Mouse (Mus musculus): ENCODE results near the gene Rem2. TPM values are rescaled to one million over a fixed set of nuclear protein-coding genes. Genes with fewer than 3 reads are reported as not detected.

The Rem2 gene
- total RNA-seq (2015; ENCODE audit: low replicate concordance) = not detected in 2 replicates
- total RNA-seq (2017; ENCODE audit: low replicate concordance) = not detected in 2 replicates

- no peak for ATAC-seq (replicated peaks; ENCODE audit: low FRiP score, poor library complexity, severe bottlenecking)
Measured at GRCm38 (mm10) chr14:54475941-54476844, at the start of gene Rem2. TSS of gene Rem2 (plus strand) at chr14:54476100.

GRCm38 (mm10) chr14:54426689-54427398, 49.1 kb upstream of the Rem2 start, which contains the start of gene Mrpl52:
TSS of gene Mrpl52 (plus strand) at chr14:54426909.
- peak; percentile 90 for ATAC-seq (replicated peaks; ENCODE audit: low FRiP score, poor library complexity, severe bottlenecking)

GRCm38 (mm10) chr14:54427696-54428095, 48.2 kb upstream of the Rem2 start:
- no peak for ATAC-seq (replicated peaks; ENCODE audit: low FRiP score, poor library complexity, severe bottlenecking)

- ATAC-seq (replicated peaks; ENCODE audit: low FRiP score, poor library complexity, severe bottlenecking) = no peak
Measured at GRCm38 (mm10) chr14:54428421-54428820, 47.5 kb upstream of the Rem2 start.

GRCm38 (mm10) chr14:54429332-54430093, 46.4 kb upstream of the Rem2 start:
- no peak for ATAC-seq (replicated peaks; ENCODE audit: low FRiP score, poor library complexity, severe bottlenecking)

- ATAC-seq (replicated peaks; ENCODE audit: low FRiP score, poor library complexity, severe bottlenecking) = no peak
Measured at GRCm38 (mm10) chr14:54430406-54431145, 45.3 kb upstream of the Rem2 start.

GRCm38 (mm10) chr14:54431334-54432077, 44.4 kb upstream of the Rem2 start, which contains the start of gene Mmp14:
TSS of gene Mmp14 (plus strand) at chr14:54431612.
- no peak for ATAC-seq (replicated peaks; ENCODE audit: low FRiP score, poor library complexity, severe bottlenecking)

GRCm38 (mm10) chr14:54432078-54432836, 43.6 kb upstream of the Rem2 start:
- peak; percentile 48 for ATAC-seq (replicated peaks; ENCODE audit: low FRiP score, poor library complexity, severe bottlenecking)

GRCm38 (mm10) chr14:54432837-54433830, 42.8 kb upstream of the Rem2 start:
- 0 out of 2 replicates have a peak, but pooled peaks have one; percentile 16 for ATAC-seq (replicated peaks; ENCODE audit: low FRiP score, poor library complexity, severe bottlenecking)

- no peak for ATAC-seq (replicated peaks; ENCODE audit: low FRiP score, poor library complexity, severe bottlenecking)
Measured at GRCm38 (mm10) chr14:54433941-54434531, 41.9 kb upstream of the Rem2 start.

GRCm38 (mm10) chr14:54435194-54435918, 40.5 kb upstream of the Rem2 start:
- ATAC-seq (replicated peaks; ENCODE audit: low FRiP score, poor library complexity, severe bottlenecking) = no peak

- ATAC-seq (replicated peaks; ENCODE audit: low FRiP score, poor library complexity, severe bottlenecking) = no peak
Measured at GRCm38 (mm10) chr14:54439155-54439554, 36.7 kb upstream of the Rem2 start.

- no peak for ATAC-seq (replicated peaks; ENCODE audit: low FRiP score, poor library complexity, severe bottlenecking)
Measured at GRCm38 (mm10) chr14:54439610-54440009, 36.3 kb upstream of the Rem2 start.

- no peak for ATAC-seq (replicated peaks; ENCODE audit: low FRiP score, poor library complexity, severe bottlenecking)
Measured at GRCm38 (mm10) chr14:54440538-54440937, 35.4 kb upstream of the Rem2 start.

GRCm38 (mm10) chr14:54441365-54441764, 34.5 kb upstream of the Rem2 start:
- ATAC-seq (replicated peaks; ENCODE audit: low FRiP score, poor library complexity, severe bottlenecking) = no peak

GRCm38 (mm10) chr14:54442548-54442947, 33.4 kb upstream of the Rem2 start:
- ATAC-seq (replicated peaks; ENCODE audit: low FRiP score, poor library complexity, severe bottlenecking) = no peak
